Comparison of ENCODE assay signal across 27 mouse cellular contexts in the genomic region with DNA sequence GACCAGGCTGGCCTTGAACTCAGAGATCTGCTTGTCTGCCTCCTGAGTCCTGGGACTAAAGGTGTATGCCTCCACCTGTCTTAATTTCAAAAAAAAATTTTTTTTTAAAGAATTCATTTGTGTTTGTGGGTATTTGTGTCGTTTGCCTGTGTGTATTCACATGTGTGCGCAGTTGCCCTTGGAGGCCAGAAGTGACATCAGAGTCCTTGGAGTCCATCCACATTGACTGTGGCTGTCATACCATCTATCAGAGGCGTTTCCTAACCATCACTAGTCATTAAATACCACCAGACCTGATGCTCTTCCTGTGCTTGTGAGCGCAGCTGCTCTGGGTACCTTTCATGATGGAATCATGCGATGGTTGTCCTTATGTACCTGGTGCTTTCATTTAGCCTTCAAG. TPM values are rescaled to one million over a fixed set of nuclear protein-coding genes. Genes with fewer than 3 reads are reported as not detected.
"Had no signal": no experiment of that assay in that cellular context is flagged by ENCODE, and none has a peak within 500 bp of the region (broad histone marks: within the 10 kb centered on the region; RNA-seq: fewer than 3 reads in every experiment).

No protein-coding gene starts in this region.

- H3K4me2 ChIP-seq: heart, embryonic 11.5 days; heart, embryonic 13.5 days; heart, embryonic 15.5 days; hindbrain, embryonic 13.5 days; hindbrain, embryonic 15.5 days; kidney, embryonic 15.5 days; limb, embryonic 13.5 days; limb, embryonic 15.5 days; liver, embryonic 12.5 days had no signal

- H3K4me1 ChIP-seq: heart, embryonic 13.5 days; heart, embryonic 15.5 days; liver, embryonic 12.5 days had no signal

- ATAC-seq: hindbrain, postnatal 0 days; intestine, embryonic 16.5 days; liver, embryonic 12.5 days had no signal

- DNase-seq: gastrocnemius, postnatal 14 days; gastrocnemius, postnatal 36 days; heart, adult 11 months; heart, adult 2 months; heart, postnatal 14 days; heart, postnatal 36 days; kidney, adult 11 months; kidney, adult 2 months; kidney, adult 9 months; kidney, postnatal 14 days; kidney, postnatal 36 days; layer of hippocampus, adult 9-11 months; layer of hippocampus, postnatal 36 days; left cerebral cortex, postnatal 4 days had no signal

- H3K4me3 ChIP-seq: heart, adult 2 months; heart, embryonic 13.5 days; heart, embryonic 15.5 days; hindbrain, embryonic 13.5 days; hindbrain, embryonic 15.5 days; kidney, embryonic 15.5 days; limb, embryonic 13.5 days; limb, embryonic 15.5 days; liver, embryonic 12.5 days had no signal

- H3K36me3 ChIP-seq: heart, embryonic 13.5 days; heart, embryonic 15.5 days; hindbrain, embryonic 13.5 days; hindbrain, embryonic 15.5 days; kidney, embryonic 15.5 days; limb, embryonic 13.5 days; limb, embryonic 15.5 days; liver, embryonic 12.5 days had no signal

- H3K27ac ChIP-seq: heart, adult 2 months; heart, embryonic 13.5 days; heart, embryonic 15.5 days; hindbrain, embryonic 13.5 days; hindbrain, embryonic 15.5 days; hindbrain, postnatal 0 days; kidney, embryonic 15.5 days; kidney, postnatal 0 days; limb, embryonic 13.5 days; limb, embryonic 15.5 days; liver, embryonic 12.5 days; liver, embryonic 14.5 days had no signal

- H3K9ac ChIP-seq: heart, embryonic 13.5 days; heart, embryonic 15.5 days; hindbrain, embryonic 13.5 days; hindbrain, embryonic 15.5 days; kidney, embryonic 15.5 days; limb, embryonic 13.5 days; limb, embryonic 15.5 days; liver, embryonic 12.5 days; liver, embryonic 14.5 days had no signal

- H3K9me3 ChIP-seq: heart, embryonic 13.5 days; heart, embryonic 15.5 days; hindbrain, embryonic 13.5 days; hindbrain, embryonic 15.5 days; kidney, embryonic 15.5 days; limb, embryonic 13.5 days; limb, embryonic 15.5 days; liver, embryonic 12.5 days had no signal

RNA-seq across cellular contexts. Expression of gene Zc3h12a, which starts 28.0 kb away (rescaled TPM):
- total RNA-seq: hindbrain, postnatal 0 days had no signal
